Mouse (Mus musculus): ENCODE results near the gene Cdc26. TPM values are rescaled to one million over a fixed set of nuclear protein-coding genes. Genes with fewer than 3 reads are reported as not detected.

Gene Cdc26
- polyA plus RNA-seq, 1 experiment from 2014 or later: 138 TPM

GRCm38 (mm10) chr4:62393459-62393858 lies 15.0 kb downstream of the Cdc26 start:
- H3K36me3 ChIP-seq (ENCODE audit: insufficient read depth, low read length): peaks cover 31% of the 10 kb centered on the region
- no peak overlapping the region for H3K27ac ChIP-seq
- ATAC-seq (replicated peaks; ENCODE audit: low FRiP score, low read depth) (no peak), DNase-seq (ENCODE audit: low spot score) (no peak)
- no peak overlapping the region for H3K4me2 ChIP-seq (ENCODE audit: low read length)
- no peak for TF ChIP-seq CTCF (IDR thresholded peaks at IDR 0.05; ENCODE audit: low read depth)
- 68% methylated on average over 6 of the region's 6 CpGs for WGBS
- no peaks in the 10 kb centered on the region for H3K4me1 ChIP-seq (replicated peaks; ENCODE audit: insufficient read depth, low read length)
- no peaks in the 10 kb centered on the region for H3K27me3 ChIP-seq (ENCODE audit: insufficient read depth, low read length)
- no peaks in the 10 kb centered on the region for H3K9me3 ChIP-seq (replicated peaks; ENCODE audit: low read length)
- no peak overlapping the region for H3K4me3 ChIP-seq (replicated peaks; ENCODE audit: low read depth, low read length)
- H3K9ac ChIP-seq (ENCODE audit: low read depth, low read length): no peak overlapping the region

GRCm38 (mm10) chr4:62391892-62392291 lies 16.6 kb downstream of the Cdc26 start:
- H3K4me3 ChIP-seq (replicated peaks; ENCODE audit: low read depth, low read length): no peak overlapping the region
- H3K27me3 ChIP-seq (ENCODE audit: insufficient read depth, low read length): no peaks in the 10 kb centered on the region
- no peaks in the 10 kb centered on the region for H3K4me1 ChIP-seq (replicated peaks; ENCODE audit: insufficient read depth, low read length)
- 86% methylated on average over 7 of the region's 7 CpGs for WGBS
- no peak for TF ChIP-seq CTCF (IDR thresholded peaks at IDR 0.05; ENCODE audit: low read depth)
- no peak overlapping the region for H3K4me2 ChIP-seq (ENCODE audit: low read length)
- no peak overlapping the region for H3K27ac ChIP-seq
- H3K36me3 ChIP-seq (ENCODE audit: insufficient read depth, low read length): peaks cover 29% of the 10 kb centered on the region; the same call in 1 of the 2 replicates
- ATAC-seq (replicated peaks; ENCODE audit: low FRiP score, low read depth) (no peak), DNase-seq (ENCODE audit: low spot score) (no peak)
- no peaks in the 10 kb centered on the region for H3K9me3 ChIP-seq (replicated peaks; ENCODE audit: low read length)
- H3K9ac ChIP-seq (ENCODE audit: low read depth, low read length): no peak overlapping the region

DNA sequence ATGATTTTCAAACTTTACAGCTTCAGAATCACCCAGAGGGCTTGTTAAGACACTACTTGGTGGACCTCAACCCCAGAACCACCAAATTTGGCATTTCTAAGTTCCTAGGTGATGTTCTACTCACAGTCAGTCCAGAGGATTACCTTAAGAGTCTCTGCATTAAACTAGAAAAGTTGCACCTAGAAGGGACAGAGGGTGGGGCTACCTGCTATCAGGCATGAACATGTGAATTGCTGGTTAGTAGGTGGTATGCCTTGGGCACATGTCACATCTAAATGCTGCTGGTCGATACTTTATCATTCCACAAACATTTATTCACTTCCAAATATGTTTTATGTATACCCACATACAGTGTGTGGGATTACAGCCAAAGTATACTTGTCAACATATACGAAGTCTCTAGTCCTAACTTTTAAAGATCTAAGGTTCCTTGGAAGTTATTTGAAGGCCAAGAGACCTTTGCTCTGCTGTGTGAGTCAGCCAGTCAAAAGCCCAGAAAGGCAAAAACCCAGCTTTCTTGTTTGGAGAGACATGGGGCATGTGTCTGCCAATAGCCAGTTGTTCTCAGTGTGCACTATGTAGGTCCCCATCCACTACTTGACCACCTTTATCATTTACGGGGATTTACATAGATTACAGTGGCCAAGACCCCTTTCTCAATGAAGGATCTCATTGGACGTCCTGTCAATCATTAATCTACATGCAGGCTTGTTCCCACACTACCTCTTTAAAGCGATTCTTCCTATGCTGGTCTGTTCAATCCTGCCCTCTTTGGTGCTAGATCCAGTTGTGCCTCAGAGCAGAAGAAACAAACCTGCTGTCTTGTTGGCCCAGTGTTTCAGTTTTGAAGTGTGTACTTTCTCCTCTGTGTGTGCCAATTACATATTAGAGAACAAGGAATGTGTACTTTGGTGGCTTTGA lies 18.6 kb downstream of the Cdc26 start:
- H3K4me1 ChIP-seq (replicated peaks; ENCODE audit: insufficient read depth, low read length): no peaks in the 10 kb centered on the region
- no peak for DNase-seq (ENCODE audit: low spot score)
- H3K4me3 ChIP-seq (replicated peaks; ENCODE audit: low read depth, low read length): no peak overlapping the region
- H3K4me2 ChIP-seq (ENCODE audit: low read length): no peak overlapping the region
- H3K9ac ChIP-seq (ENCODE audit: low read depth, low read length): no peak overlapping the region
- no peak for ATAC-seq (replicated peaks; ENCODE audit: low FRiP score, low read depth)
- TF ChIP-seq CTCF (IDR thresholded peaks at IDR 0.05; ENCODE audit: low read depth): no peak
- no peaks in the 10 kb centered on the region for H3K9me3 ChIP-seq (replicated peaks; ENCODE audit: low read length)
- H3K36me3 ChIP-seq (ENCODE audit: insufficient read depth, low read length): peaks cover 26% of the 10 kb centered on the region; the same call in 1 of the 2 replicates
- no peak overlapping the region for H3K27ac ChIP-seq
- H3K27me3 ChIP-seq (ENCODE audit: insufficient read depth, low read length): no peaks in the 10 kb centered on the region
- WGBS: 69% methylated on average over 5 of the region's 5 CpGs

- no peak for DNase-seq (ENCODE audit: low spot score)
- no peak overlapping the region for H3K27ac ChIP-seq
- ATAC-seq (replicated peaks; ENCODE audit: low FRiP score, low read depth): no peak
- no peak overlapping the region for H3K4me3 ChIP-seq (replicated peaks; ENCODE audit: low read depth, low read length)
- 0 out of 2 replicates have a peak, but pooled peaks cover 17% of the 10 kb centered on the region for H3K36me3 ChIP-seq (ENCODE audit: insufficient read depth, low read length)
- no peaks in the 10 kb centered on the region for H3K9me3 ChIP-seq (replicated peaks; ENCODE audit: low read length)
- no peak overlapping the region for H3K9ac ChIP-seq (ENCODE audit: low read depth, low read length)
- no peak for TF ChIP-seq CTCF (IDR thresholded peaks at IDR 0.05; ENCODE audit: low read depth)
- H3K4me1 ChIP-seq (replicated peaks; ENCODE audit: insufficient read depth, low read length): no peaks in the 10 kb centered on the region
- no peaks in the 10 kb centered on the region for H3K27me3 ChIP-seq (ENCODE audit: insufficient read depth, low read length)
- 88% methylated on average over 7 of the region's 7 CpGs for WGBS
- H3K4me2 ChIP-seq (ENCODE audit: low read length): no peak overlapping the region
Observed at GRCm38 (mm10) chr4:62385439-62385838, 23.0 kb downstream of the Cdc26 start.

DNA sequence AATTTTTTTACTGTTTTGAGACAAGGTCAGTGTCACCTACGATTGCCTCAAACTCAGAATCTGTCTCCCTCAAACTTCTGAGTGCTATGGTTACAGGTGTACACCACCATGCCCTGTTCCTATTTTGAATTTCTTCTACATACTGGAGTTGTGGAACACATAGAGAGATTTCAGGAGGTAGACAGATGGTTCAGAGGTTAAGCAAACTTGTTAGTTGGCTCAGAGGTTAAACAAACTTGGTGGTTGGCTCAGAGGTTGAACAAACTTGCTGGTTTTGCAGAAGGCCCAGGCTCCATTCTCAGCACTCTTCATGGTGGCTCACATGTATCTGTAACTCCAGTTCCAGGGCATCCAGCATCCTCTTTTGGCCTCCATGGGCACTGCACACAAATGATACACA lies 24.3 kb downstream of the Cdc26 start:
- Histone ChIP-seq H3K4me1 (replicated peaks; ENCODE audit: insufficient read depth, low read length) (0 out of 2 replicates have a peak, but pooled peaks cover 3% of the 10 kb centered on the region), H3K9ac (ENCODE audit: low read depth, low read length) (no peak overlapping the region), H3K27me3 (ENCODE audit: insufficient read depth, low read length) (no peaks in the 10 kb centered on the region), H3K4me2 (ENCODE audit: low read length) (no peak overlapping the region), H3K27ac (no peak overlapping the region), H3K9me3 (replicated peaks; ENCODE audit: low read length) (no peaks in the 10 kb centered on the region), H3K36me3 (ENCODE audit: insufficient read depth, low read length) (0 out of 2 replicates have a peak, but pooled peaks cover 17% of the 10 kb centered on the region), H3K4me3 (replicated peaks; ENCODE audit: low read depth, low read length) (no peak overlapping the region)
- DNase-seq (ENCODE audit: low spot score): no peak
- 76% methylated on average over 1 of the region's 1 CpGs for WGBS
- ATAC-seq (replicated peaks; ENCODE audit: low FRiP score, low read depth): no peak
- TF ChIP-seq CTCF (IDR thresholded peaks at IDR 0.05; ENCODE audit: low read depth): no peak

DNA sequence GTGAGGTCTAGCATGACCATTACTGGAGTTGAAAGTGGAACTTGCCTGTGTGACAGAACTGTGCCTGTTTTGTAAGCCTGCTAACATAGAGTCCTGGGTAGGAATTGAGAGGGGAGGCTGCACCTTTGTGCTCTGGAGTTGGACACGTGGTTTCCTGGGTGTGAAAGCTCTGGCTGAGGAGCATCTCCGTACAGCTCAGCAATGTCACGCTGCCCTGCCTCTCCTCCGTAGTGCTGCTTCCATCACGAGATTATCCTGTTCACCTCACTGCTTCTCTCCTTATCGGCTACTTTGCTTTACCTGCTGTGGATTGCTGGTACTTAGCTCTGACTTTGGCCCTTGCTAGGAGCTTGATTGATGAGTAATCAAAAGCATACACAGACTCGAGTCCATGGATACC lies 24.7 kb downstream of the Cdc26 start:
- ATAC-seq (replicated peaks; ENCODE audit: low FRiP score, low read depth) (no peak), DNase-seq (ENCODE audit: low spot score) (no peak)
- Histone ChIP-seq H3K36me3 (ENCODE audit: insufficient read depth, low read length) (0 out of 2 replicates have a peak, but pooled peaks cover 13% of the 10 kb centered on the region), H3K4me3 (replicated peaks; ENCODE audit: low read depth, low read length) (no peak overlapping the region), H3K27ac (no peak overlapping the region), H3K9ac (ENCODE audit: low read depth, low read length) (no peak overlapping the region), H3K27me3 (ENCODE audit: insufficient read depth, low read length) (no peaks in the 10 kb centered on the region), H3K4me2 (ENCODE audit: low read length) (no peak overlapping the region), H3K4me1 (replicated peaks; ENCODE audit: insufficient read depth, low read length) (0 out of 2 replicates have a peak, but pooled peaks cover 3% of the 10 kb centered on the region), H3K9me3 (replicated peaks; ENCODE audit: low read length) (no peaks in the 10 kb centered on the region)
- 71% methylated on average over 7 of the region's 7 CpGs for WGBS
- TF ChIP-seq CTCF (IDR thresholded peaks at IDR 0.05; ENCODE audit: low read depth): no peak

Data from kidney, postnatal 0 days (tissue).